Mouse (Mus musculus) stomach, embryonic 15.5 days (tissue): ENCODE results near the gene Pygb. TPM values are rescaled to one million over a fixed set of nuclear protein-coding genes. Genes with fewer than 3 reads are reported as not detected.

ENCODE experiments used
- ATAC-seq: fragments of 200-750 bp; cut with Nextera tagmentation; 2 replicates; pipeline ENCODE4 v1.8.0; 2017; ENCODE audit warnings: low read depth, moderate number of reproducible peaks, moderate TSS enrichment; ENCODE audit not compliant: insufficient read depth, low FRiP score
- H3K27ac ChIP-seq: fragments of 300-500 bp; sonication (generic); 2 replicates; pipeline ENCODE4 v1.5.1; 2015; ENCODE audit warnings: mild to moderate bottlenecking, inconsistent platforms
- H3K27me3 ChIP-seq: fragments of 300-500 bp; sonication (generic); replicated peaks from 2 replicates; pipeline ENCODE4 v1.6.1; 2015; ENCODE audit warnings: inconsistent platforms
- H3K36me3 ChIP-seq: fragments of 300-500 bp; sonication (generic); 2 replicates; pipeline ENCODE4 v1.6.1; 2015; ENCODE audit warnings: inconsistent platforms
- H3K4me1 ChIP-seq: fragments of 300-500 bp; sonication (generic); 2 replicates; pipeline ENCODE4 v1.6.1; 2015; ENCODE audit warnings: inconsistent platforms
- H3K4me2 ChIP-seq: fragments of 300-500 bp; sonication (generic); 2 replicates; pipeline ENCODE4 v1.6.1; 2015; ENCODE audit warnings: mild to moderate bottlenecking, inconsistent platforms
- H3K4me3 ChIP-seq: fragments of 300-500 bp; sonication (generic); replicated peaks from 2 replicates; pipeline ENCODE4 v1.5.1; 2015; ENCODE audit warnings: inconsistent platforms
- H3K9ac ChIP-seq: fragments of 300-500 bp; sonication (generic); 2 replicates; pipeline ENCODE4 v1.6.1; 2015; ENCODE audit warnings: inconsistent platforms
- H3K9me3 ChIP-seq: fragments of 300-500 bp; sonication (generic); 2 replicates; pipeline ENCODE4 v1.6.1; 2016; ENCODE audit warnings: inconsistent platforms
- WGBS: fragments of 180-500 bp; shearing (Covaris S2); methylation state at CpG from one replicate; pipeline ENCODE4 v1.1.7; 2015; 5-methylcytosine and 5-hydroxymethylcytosine counted together
- polyA plus RNA-seq: library from polyadenylated mRNA; unstranded; fragments of >200 nt; fragmentation: Nextera tagmentation; extraction: Ambion mirVana; gene quantifications from 2 replicates; pipeline ENCODE4 v1.2.1, GENCODE M21; 2015

The Pygb gene
- polyA plus RNA-seq: 97.5 and 99.4 TPM in 2 replicates

DNA sequence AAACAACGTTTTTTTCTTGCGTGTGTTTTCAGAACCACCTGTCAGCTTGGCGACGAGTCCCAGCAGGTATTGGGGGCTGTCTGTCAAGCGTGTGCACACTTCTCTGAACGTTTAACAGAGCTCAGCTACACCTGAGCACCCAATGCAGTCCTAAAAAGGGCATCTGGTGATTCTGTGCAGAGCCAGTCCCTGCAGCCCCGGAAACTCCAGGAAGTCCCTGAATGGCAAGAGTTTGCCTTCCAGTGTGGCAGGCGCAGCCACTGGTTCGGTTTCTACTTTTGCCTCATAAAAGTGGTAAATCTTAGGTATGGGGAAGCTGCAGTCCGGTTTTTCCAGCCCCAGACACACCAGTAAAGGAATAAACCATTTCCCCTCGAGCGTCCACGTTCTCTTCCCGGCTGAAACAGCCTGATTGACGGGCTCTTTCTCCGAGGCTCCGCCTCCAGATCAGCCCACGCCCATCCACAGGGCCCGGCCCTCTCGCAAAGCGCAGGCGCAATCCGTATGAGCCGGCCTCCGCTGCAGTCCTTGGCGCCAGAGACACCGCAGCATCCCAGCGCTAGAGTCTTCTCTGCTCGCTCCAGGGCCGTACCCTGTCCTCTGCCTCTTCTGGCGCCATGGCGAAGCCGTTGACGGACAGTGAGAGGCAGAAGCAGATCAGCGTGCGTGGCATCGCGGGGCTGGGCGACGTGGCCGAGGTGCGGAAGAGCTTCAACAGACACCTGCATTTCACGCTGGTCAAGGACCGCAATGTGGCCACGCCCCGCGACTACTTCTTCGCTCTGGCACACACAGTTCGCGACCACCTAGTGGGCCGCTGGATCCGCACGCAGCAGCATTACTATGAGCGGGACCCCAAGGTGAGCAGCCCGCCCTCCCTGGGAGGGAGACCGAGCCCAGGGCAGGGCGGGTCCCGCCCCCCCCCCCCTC lies at the start of gene Pygb:
TSS of gene Pygb (plus strand) at position 485 of the 930 bp plus-strand sequence.
- H3K36me3 ChIP-seq: no peaks in the 10 kb centered on the region
- H3K4me1 ChIP-seq: peaks cover 23% of the 10 kb centered on the region
- peak within 1 kb of the TSS; percentile 87 for H3K27ac ChIP-seq
- H3K4me2 ChIP-seq: peak within 1 kb of the TSS; percentile 80
- peak within 1 kb of the TSS; percentile 66 for H3K9ac ChIP-seq
- H3K27me3 ChIP-seq: no peaks in the 10 kb centered on the region
- H3K4me3 ChIP-seq: peak within 1 kb of the TSS; percentile 87
- under 1% methylated on average over 58 of the region's 58 CpGs for WGBS
- no peaks in the 10 kb centered on the region for H3K9me3 ChIP-seq
- ATAC-seq: peak; percentile 96

DNA sequence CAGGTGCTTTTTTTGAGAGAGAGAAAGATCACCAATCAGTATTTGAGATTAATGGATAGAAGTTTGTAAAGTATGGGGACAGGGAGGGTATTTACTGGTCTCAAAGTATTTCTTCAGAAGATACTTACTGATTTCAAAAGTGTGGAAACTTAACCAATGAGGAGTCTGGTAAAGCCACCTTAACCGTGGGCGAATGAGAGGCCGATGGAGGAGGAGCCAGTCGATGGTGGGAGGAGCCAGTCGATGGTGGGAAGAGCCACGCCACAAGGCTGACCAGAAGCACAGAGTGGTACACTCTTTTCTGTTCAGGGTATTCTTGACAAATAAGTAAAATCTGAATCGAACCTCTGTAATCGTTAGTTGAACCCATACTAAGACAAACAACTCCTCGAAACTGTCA lies 48.7 kb upstream of the Pygb start:
- WGBS: 70% methylated on average over 9 of the region's 9 CpGs
- H3K9ac ChIP-seq: no peak overlapping the region
- H3K4me3 ChIP-seq: no peak overlapping the region
- H3K4me2 ChIP-seq: no peak overlapping the region
- no peaks in the 10 kb centered on the region for H3K4me1 ChIP-seq
- no peaks in the 10 kb centered on the region for H3K27me3 ChIP-seq
- H3K9me3 ChIP-seq: no peaks in the 10 kb centered on the region
- no peaks in the 10 kb centered on the region for H3K36me3 ChIP-seq
- ATAC-seq: no peak
- H3K27ac ChIP-seq: no peak overlapping the region

DNA sequence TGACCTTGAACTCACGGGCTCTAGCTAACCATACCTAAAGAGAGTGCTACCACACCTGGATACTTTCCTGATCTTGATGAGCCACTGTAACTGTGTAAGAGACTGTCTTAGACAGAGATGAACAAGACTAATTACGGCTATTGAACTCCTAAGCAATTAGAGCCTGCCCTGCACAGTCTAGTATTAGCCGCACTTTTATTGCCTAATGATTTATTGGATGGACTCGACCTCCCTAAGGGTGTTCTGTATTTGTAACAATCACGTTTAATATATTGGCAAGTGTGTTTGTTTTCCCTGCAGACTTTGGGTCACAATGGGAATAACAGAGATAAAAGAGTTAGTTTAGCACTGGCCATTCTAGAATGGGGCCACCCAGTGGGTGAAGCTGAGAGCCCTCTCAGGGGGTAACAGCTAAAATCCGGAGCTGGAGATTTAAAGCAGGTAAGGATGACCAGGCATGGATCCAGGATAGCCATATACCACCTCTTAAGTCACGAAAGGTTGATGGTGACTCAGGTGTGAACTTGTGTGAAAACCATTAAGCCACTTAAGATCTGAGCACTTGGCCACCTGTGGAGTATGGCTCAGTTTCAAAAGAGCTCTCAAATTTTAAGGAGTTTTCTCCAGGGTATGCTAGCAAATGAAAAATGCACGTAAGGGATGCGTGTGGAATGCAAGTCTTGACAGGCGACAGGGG lies 46.2 kb upstream of the Pygb start:
- Histone ChIP-seq H3K9ac (no peak overlapping the region), H3K4me2 (no peak overlapping the region), H3K4me3 (no peak overlapping the region), H3K36me3 (no peaks in the 10 kb centered on the region), H3K4me1 (no peaks in the 10 kb centered on the region), H3K9me3 (no peaks in the 10 kb centered on the region), H3K27me3 (no peaks in the 10 kb centered on the region), H3K27ac (no peak overlapping the region)
- ATAC-seq: no peak
- WGBS: 58% methylated on average over 10 of the region's 10 CpGs

DNA sequence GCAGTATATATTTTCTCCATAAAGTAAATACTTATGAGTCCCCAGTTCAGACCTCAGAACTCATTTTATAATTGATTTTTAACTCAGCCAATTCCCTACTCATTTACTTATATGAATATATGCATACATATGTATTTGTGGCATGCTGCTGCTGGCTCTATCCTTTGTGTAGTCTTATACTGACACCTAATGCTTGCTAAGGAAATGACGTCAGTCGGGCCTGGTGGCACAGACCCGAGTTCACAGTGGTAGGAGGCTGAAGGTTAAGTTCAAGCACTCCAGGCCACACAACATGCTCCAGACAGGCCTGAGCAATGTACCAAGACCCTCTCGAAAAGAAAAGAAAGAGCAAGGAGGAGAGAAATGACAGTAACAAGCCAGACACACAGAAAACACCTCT lies 45.1 kb upstream of the Pygb start:
- ATAC-seq: no peak
- 54% methylated on average over 4 of the region's 4 CpGs for WGBS
- Histone ChIP-seq H3K4me3 (no peak overlapping the region), H3K9me3 (no peaks in the 10 kb centered on the region), H3K9ac (no peak overlapping the region), H3K36me3 (no peaks in the 10 kb centered on the region), H3K4me1 (no peaks in the 10 kb centered on the region), H3K4me2 (no peak overlapping the region), H3K27me3 (no peaks in the 10 kb centered on the region), H3K27ac (no peak overlapping the region)

DNA sequence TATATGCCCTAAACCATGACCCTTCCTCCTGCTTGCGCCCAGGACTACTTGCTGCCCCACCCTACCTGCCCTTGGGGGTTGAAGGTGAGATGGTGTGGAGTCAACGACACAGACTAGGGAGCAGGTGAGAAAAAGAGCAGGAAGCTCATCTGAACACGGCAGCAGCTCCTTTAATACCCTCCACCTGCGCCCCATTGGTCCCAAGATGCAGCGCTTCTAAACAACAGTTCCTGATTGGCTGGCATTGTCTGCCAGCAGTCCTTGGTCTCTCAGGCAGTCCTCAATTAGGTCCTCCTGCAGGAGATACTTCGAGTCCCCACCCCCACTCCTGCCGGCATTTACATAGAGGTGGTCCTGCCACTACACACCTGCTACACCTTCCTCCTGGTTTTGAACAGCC lies 41.5 kb upstream of the Pygb start:
- no peaks in the 10 kb centered on the region for H3K36me3 ChIP-seq
- H3K4me2 ChIP-seq: no peak overlapping the region
- peaks cover 9% of the 10 kb centered on the region for H3K4me1 ChIP-seq
- H3K27ac ChIP-seq: no peak overlapping the region
- no peaks in the 10 kb centered on the region for H3K27me3 ChIP-seq
- H3K9me3 ChIP-seq: no peaks in the 10 kb centered on the region
- 59% methylated on average over 7 of the region's 7 CpGs for WGBS
- H3K9ac ChIP-seq: no peak overlapping the region
- ATAC-seq: no peak
- H3K4me3 ChIP-seq: no peak overlapping the region

DNA sequence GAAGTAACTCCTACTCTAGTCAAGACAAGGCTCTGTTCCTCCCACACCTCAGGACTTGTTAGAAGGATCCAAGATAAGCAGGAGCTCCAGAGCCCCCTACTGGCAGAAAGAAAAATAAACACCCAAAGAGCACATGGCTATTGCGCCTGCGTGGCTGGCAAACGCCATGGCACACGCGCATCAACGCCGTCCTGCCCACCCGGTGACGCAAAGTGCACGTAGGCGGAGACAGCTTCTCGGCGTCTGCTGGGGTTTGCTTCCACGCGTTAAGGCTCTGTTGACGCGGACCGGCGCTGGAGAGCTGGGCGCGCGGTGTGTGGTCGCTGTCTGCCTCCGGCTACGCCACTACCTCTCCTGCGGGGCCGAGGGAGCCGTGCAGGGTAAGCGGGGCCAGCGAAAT lies 37.7 kb upstream of the Pygb start, which contains the start of gene Entpd6:
TSS of gene Entpd6 (plus strand) at position 189 of the 400 bp plus-strand sequence.
- H3K9me3 ChIP-seq: no peaks in the 10 kb centered on the region
- H3K27me3 ChIP-seq: no peaks in the 10 kb centered on the region
- H3K4me1 ChIP-seq: peaks cover 13% of the 10 kb centered on the region
- H3K4me2 ChIP-seq: peak within 1 kb of the TSS; percentile 98
- WGBS: under 1% methylated on average over 30 of the region's 30 CpGs
- peak within 1 kb of the TSS; percentile 86 for H3K27ac ChIP-seq
- H3K4me3 ChIP-seq: peak within 1 kb of the TSS; percentile 72
- peak within 1 kb of the TSS; percentile 64 for H3K9ac ChIP-seq
- ATAC-seq: peak; percentile 97
- no peaks in the 10 kb centered on the region for H3K36me3 ChIP-seq

DNA sequence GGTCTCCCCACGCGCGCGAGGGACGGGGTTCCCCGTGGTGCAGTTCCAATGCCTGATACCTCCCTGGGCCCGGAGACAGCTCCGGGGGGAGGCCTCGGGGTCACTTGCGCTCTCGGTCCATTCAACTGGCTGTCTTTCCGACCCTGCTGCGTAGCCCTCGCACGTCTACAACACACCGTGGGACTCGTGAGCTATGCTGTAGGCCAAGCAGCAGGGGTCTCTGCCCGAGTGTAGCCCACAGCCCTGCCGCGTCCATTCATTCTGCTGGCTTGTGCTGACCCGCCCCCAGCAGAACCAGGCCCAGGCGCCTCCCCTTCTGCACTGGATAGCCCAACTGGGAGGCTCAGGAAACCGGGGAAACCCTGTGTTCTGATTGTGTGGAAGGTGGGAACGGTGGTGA lies 37.3 kb upstream of the Pygb start:
- Histone ChIP-seq H3K27me3 (no peaks in the 10 kb centered on the region), H3K9me3 (no peaks in the 10 kb centered on the region), H3K27ac (peak overlapping the region; percentile 86), H3K4me3 (peak overlapping the region; percentile 72), H3K4me2 (peak overlapping the region; percentile 98), H3K9ac (peak overlapping the region; percentile 64), H3K36me3 (no peaks in the 10 kb centered on the region), H3K4me1 (peaks cover 13% of the 10 kb centered on the region)
- ATAC-seq: peak; percentile 74
- WGBS: under 1% methylated on average over 24 of the region's 24 CpGs

DNA sequence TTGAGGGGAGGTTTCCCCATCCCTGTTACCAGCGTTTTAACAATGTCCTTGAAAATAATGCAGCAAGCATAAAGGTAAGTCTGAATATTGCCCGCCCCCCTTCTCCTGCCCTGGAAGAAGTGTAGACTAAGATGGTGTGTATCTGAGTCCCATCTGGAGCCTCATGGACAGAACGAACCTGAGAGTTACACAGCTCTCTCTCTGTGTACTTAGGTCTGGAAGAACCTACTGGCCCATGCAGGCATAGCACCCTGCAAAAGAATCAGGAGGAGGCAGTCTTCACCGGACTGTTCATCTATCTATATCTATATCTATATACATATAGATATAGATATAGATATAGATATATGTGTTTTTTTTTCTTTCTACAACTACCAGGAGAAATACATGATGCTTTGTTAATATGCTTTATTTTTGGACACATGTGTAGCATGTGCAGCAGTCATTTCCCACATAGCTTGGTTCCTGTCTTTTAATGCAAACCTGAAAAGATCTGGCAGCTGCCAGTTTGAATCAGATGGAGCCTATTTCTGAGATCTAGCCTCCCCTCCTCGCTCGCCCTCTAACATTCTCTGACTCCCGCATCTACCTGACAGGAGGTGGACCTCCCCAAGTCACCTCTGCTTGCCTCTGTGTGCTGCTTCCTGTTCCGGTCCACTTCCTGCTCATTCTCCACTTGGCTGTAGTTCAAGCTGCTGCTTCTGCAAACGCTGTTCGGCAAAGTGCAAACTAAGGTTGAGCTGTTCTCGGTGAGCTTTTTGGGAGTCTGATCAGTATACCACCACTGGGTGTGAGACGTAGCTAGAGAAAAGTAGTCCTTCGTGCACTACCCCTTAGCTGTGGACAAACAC lies 36.2 kb upstream of the Pygb start:
- Histone ChIP-seq H3K9me3 (no peaks in the 10 kb centered on the region), H3K4me1 (peaks cover 13% of the 10 kb centered on the region), H3K27ac (no peak overlapping the region), H3K4me3 (peak overlapping the region; percentile 72), H3K4me2 (peak overlapping the region; percentile 98), H3K36me3 (no peaks in the 10 kb centered on the region), H3K27me3 (no peaks in the 10 kb centered on the region), H3K9ac (no peak overlapping the region)
- 67% methylated on average over 13 of the region's 13 CpGs for WGBS
- no peak for ATAC-seq

DNA sequence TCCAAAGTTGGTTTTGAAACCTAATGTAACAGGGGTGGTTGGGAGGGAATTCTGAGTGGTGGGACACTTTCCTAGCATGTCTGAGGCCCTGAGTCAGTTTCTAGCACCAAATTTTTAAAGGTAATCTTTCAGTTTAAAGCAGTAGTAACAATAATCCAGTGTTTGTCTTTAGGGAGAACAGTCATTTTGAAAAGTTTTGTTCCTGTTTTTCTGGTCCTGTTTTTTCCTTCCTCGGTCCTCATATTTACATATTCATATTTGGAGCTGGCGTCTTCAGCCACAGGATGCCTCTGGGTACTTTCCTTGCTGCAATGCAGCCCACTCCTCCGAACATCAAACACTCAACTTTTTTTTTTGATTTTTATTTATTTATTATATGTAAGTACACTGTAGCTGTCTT lies 31.5 kb upstream of the Pygb start:
- 89% methylated on average over 3 of the region's 3 CpGs for WGBS

DNA sequence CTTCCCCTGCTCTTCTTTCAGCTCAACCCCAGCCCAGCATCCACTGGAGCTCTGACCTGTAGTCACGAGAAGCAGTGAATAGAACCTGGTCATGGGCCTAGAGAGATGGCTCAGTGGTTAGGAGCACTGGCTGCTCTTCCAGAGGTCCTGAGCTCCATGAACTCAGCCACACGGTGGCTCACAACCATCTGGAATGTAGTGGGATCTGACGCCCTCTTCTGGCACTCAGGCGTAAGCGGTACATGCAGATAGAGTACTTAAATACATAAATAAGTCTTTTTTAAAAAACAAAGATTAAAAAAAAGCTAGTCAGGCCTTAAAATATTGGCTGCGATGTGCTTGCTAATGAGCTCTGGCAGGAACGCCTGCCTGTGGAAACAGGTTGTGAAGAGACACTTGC lies 25.1 kb upstream of the Pygb start:
- Histone ChIP-seq H3K27ac (no peak overlapping the region), H3K4me2 (no peak overlapping the region), H3K36me3 (peaks cover 29% of the 10 kb centered on the region), H3K27me3 (no peaks in the 10 kb centered on the region), H3K9ac (no peak overlapping the region), H3K4me1 (no peaks in the 10 kb centered on the region), H3K9me3 (no peaks in the 10 kb centered on the region), H3K4me3 (no peak overlapping the region)
- 84% methylated on average over 7 of the region's 7 CpGs for WGBS
- no peak for ATAC-seq

More for the DNA sequence above, 31.5 kb upstream of the Pygb start:
- H3K4me3 ChIP-seq: no peak overlapping the region
- H3K9me3 ChIP-seq: no peaks in the 10 kb centered on the region
- H3K9ac ChIP-seq: no peak overlapping the region
- no peak overlapping the region for H3K4me2 ChIP-seq
- no peak for ATAC-seq
- H3K27ac ChIP-seq: no peak overlapping the region
- no peaks in the 10 kb centered on the region for H3K27me3 ChIP-seq
- H3K4me1 ChIP-seq: peaks cover 4% of the 10 kb centered on the region
- H3K36me3 ChIP-seq: peaks cover 17% of the 10 kb centered on the region

DNA sequence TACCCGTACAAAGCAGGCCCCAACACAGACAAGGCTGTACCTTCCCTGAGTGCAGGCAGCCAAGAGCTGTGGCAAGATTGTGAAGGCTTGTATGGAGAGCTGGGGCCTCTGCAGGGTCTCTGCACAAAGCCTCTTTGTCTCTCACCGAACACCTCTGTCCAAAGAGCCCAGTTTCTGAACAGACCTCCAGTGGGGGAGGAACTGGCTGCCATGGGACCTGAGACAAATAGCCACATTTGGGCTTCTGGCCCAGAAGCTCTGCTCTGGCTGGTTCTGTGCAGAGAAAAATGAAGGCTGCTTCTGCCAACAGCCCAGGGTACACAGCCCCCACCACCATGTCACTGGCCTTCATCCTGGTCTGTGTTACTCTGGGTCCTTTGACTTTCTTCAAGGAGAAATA lies 20.9 kb upstream of the Pygb start:
- no peaks in the 10 kb centered on the region for H3K27me3 ChIP-seq
- no peak overlapping the region for H3K4me3 ChIP-seq
- H3K9me3 ChIP-seq: no peaks in the 10 kb centered on the region
- no peak overlapping the region for H3K4me2 ChIP-seq
- peaks cover 17% of the 10 kb centered on the region for H3K36me3 ChIP-seq
- WGBS: 62% methylated on average over 2 of the region's 2 CpGs
- H3K27ac ChIP-seq: no peak overlapping the region
- no peak for ATAC-seq
- no peak overlapping the region for H3K9ac ChIP-seq
- H3K4me1 ChIP-seq: peaks cover 11% of the 10 kb centered on the region
